11 mouse cellular contexts compared by ENCODE assay signal in genomic region chr19:50441099-50441498, GRCm38 (mm10).
A peak's percentile ranks its signal among the peaks of the same experiment; 100 is the strongest.
DNase-seq lines count a peak whose midpoint lies in the region; ATAC-seq lines count a peak whose summit lies in the region.
"Had no signal": no experiment of that assay in that cellular context is flagged by ENCODE, and none has a peak within 500 bp of the region (broad histone marks: within the 10 kb centered on the region; RNA-seq: fewer than 3 reads in every experiment).

No protein-coding gene starts in this region.

- no peak overlapping the region for H3K4me3 ChIP-seq in forebrain, embryonic 12.5 days (replicated peaks)
- no peak overlapping the region for H3K4me3 ChIP-seq in hindbrain, embryonic 15.5 days
- no peak overlapping the region for H3K4me3 ChIP-seq in neural tube, embryonic 14.5 days (ENCODE audit: low read depth, low read length)

- no peaks in the 10 kb centered on the region for H3K27me3 ChIP-seq in forebrain, embryonic 12.5 days
- no peaks in the 10 kb centered on the region for H3K27me3 ChIP-seq in hindbrain, embryonic 15.5 days
- no peaks in the 10 kb centered on the region for H3K27me3 ChIP-seq in neural tube, embryonic 14.5 days (ENCODE audit: control insufficient read depth, insufficient read depth, low read length)
- H3K27me3 ChIP-seq: CH12.LX had no signal

- H3K4me1 ChIP-seq in forebrain, embryonic 12.5 days, result peaks cover 37% of the 10 kb centered on the region
- peaks cover 37% of the 10 kb centered on the region for H3K4me1 ChIP-seq in hindbrain, embryonic 15.5 days (replicated peaks)
- peaks cover 17% of the 10 kb centered on the region; the same call in 1 of the 2 replicates for H3K4me1 ChIP-seq in neural tube, embryonic 14.5 days (ENCODE audit: control insufficient read depth, insufficient read depth, low read length)

- WGBS in forebrain, embryonic 12.5 days, result 3% methylated on average over 4 of the region's 4 CpGs
- 3% methylated on average over 4 of the region's 4 CpGs for WGBS in hindbrain, embryonic 15.5 days
- 12% methylated on average over 4 of the region's 4 CpGs for WGBS in neural tube, embryonic 14.5 days

- ATAC-seq in forebrain, embryonic 12.5 days (ENCODE audit: low FRiP score), result no peak
- ATAC-seq in hindbrain, embryonic 15.5 days (ENCODE audit: low FRiP score, low read depth), result no peak
- peak; percentile 77 for ATAC-seq in neural tube, embryonic 14.5 days (ENCODE audit: low read depth)

- H3K36me3 ChIP-seq in forebrain, embryonic 12.5 days (replicated peaks), result no peaks in the 10 kb centered on the region
- no peaks in the 10 kb centered on the region for H3K36me3 ChIP-seq in hindbrain, embryonic 15.5 days
- H3K36me3 ChIP-seq in neural tube, embryonic 14.5 days (ENCODE audit: control insufficient read depth, insufficient read depth, low read length), result no peaks in the 10 kb centered on the region

- no peaks in the 10 kb centered on the region for H3K9me3 ChIP-seq in forebrain, embryonic 12.5 days
- no peaks in the 10 kb centered on the region for H3K9me3 ChIP-seq in hindbrain, embryonic 15.5 days
- no peaks in the 10 kb centered on the region for H3K9me3 ChIP-seq in neural tube, embryonic 14.5 days (ENCODE audit: control insufficient read depth, low read length)

- H3K4me2 ChIP-seq in forebrain, embryonic 12.5 days, result peak overlapping the region; percentile 47
- peak overlapping the region; percentile 53 for H3K4me2 ChIP-seq in hindbrain, embryonic 15.5 days
- H3K4me2 ChIP-seq in neural tube, embryonic 14.5 days (ENCODE audit: low read depth, low read length), result peak overlapping the region; percentile 39; the same call in 1 of the 2 replicates

- DNase-seq in heart, postnatal 4 days, result peak; percentile 9
- no peak for DNase-seq in heart, adult 8-10 months (ENCODE audit: low spot score)
- no peak for DNase-seq in urinary bladder, postnatal 14 days (ENCODE audit: low spot score)
- no peak for DNase-seq in lung, adult 18-20 months
- DNase-seq: kidney, postnatal 14 days; right cerebral cortex, postnatal 25 days had no signal

- H3K9ac ChIP-seq in forebrain, embryonic 12.5 days, result no peak overlapping the region
- H3K9ac ChIP-seq in hindbrain, embryonic 15.5 days, result 0 out of 2 replicates have a peak overlapping the region, but pooled peaks have one; percentile 21
- no peak overlapping the region for H3K9ac ChIP-seq in neural tube, embryonic 14.5 days (replicated peaks; ENCODE audit: low read depth, low read length)
- H3K9ac ChIP-seq: lung, embryonic 14.5 days had no signal

- peak overlapping the region; percentile 65; the same call in 1 of the 2 replicates for H3K27ac ChIP-seq in forebrain, embryonic 12.5 days
- no peak overlapping the region for H3K27ac ChIP-seq in hindbrain, embryonic 15.5 days (replicated peaks)
- no peak overlapping the region for H3K27ac ChIP-seq in neural tube, embryonic 14.5 days (ENCODE audit: low read depth, low read length)
